Mouse (Mus musculus) ES-Bruce4 (cell line): ENCODE measurements around the gene Frmd4a.

Experiments
- CTCF ChIP-seq: IDR thresholded peaks from one replicate; pipeline ENCODE4 v1.8.1; 2011; ENCODE audit warnings: low read depth, low read length
- EP300 ChIP-seq: IDR thresholded peaks from 2 replicates; pipeline ENCODE4 v1.6.1; 2011; ENCODE audit warnings: low read depth, low read length; ENCODE audit not compliant: insufficient read depth
- POLR2A ChIP-seq: IDR thresholded peaks from one replicate; pipeline ENCODE4 v1.8.1; 2011; ENCODE audit warnings: low read length; ENCODE audit not compliant: insufficient read depth

DNA sequence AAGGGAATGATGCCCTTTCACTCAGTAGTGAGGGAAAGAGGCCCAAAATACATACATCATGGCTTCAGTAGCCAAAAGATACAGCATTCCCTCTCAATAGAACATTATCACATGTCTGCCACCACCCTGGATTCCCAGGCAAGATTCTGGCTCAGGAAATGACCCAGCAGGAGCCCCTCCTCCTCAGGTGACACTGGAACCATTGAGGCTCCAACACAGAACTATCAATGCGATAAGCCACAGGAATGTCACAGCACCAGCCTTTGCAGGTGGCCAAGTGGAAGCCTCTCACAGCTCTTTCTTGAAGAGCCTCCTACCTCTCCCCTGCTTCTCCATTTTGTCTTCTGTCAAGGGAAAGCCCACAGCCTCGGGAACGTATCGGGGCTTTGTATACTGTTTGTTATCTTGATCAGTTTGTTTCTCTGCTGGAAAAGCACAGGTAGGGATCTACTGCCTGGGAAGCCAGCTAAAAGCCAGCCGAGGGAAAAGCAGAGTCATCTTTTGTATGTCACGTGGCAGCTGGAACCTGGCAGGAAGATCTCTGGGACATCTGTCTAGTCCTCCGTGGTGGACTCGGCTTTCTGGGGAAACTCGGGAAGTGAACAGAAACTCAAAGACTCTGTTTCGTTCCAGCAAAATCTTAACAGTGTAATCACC lies 491.6 kb downstream of the Frmd4a start:
- no peak for TF ChIP-seq EP300
- TF ChIP-seq CTCF, result no peak
- no peak for TF ChIP-seq POLR2A
